Mouse (Mus musculus): Measurements from ENCODE around the gene Ndufb7. TPM values are rescaled to one million over a fixed set of nuclear protein-coding genes. Genes with fewer than 3 reads are reported as not detected.
"Not testable (repeated sequence)": the region's sequence is repeated elsewhere in the genome, so short reads cannot be mapped to it uniquely, and the experiment has no call there.

Ndufb7 gene
- polyA plus RNA-seq, 1 experiment from 2014 or later = 356 TPM

DNA sequence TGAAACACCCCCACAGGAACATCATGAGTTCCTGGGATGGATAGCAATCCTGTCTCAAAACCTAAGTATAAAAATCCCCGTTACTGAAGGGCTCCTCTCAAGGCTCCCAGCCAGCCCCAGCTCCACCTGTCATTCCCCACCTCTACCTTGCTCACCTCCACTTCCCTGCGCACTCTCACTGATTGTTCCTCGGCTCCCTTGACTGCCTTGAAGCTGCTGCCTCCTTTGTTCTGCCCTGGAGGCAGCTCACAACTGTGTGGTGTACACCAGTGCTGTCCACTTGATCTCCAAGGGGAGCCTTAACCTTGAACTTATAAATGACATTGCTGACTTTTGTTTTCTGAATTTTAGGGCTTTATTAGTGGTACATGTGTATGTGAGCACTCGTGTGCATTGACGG, 1.7 kb downstream of the Ndufb7 start:
- no peak overlapping the region for H3K4me3 ChIP-seq (ENCODE audit: low read length)
- WGBS = 55% methylated on average over 5 of the region's 5 CpGs

GRCm38 (mm10) chr8:83568755-83569154, 2.3 kb downstream of the Ndufb7 start:
- Histone ChIP-seq H3K4me2 (replicated peaks; ENCODE audit: low read depth, low read length) (no peak overlapping the region), H3K27ac (ENCODE audit: low read length) (peak overlapping the region; percentile 7; the same call in 1 of the 2 replicates), H3K36me3 (ENCODE audit: insufficient read depth, low read length) (peaks cover 39% of the 10 kb centered on the region), H3K9ac (replicated peaks; ENCODE audit: low read length) (no peak overlapping the region), H3K4me1 (ENCODE audit: insufficient read depth, low read length) (peaks cover 19% of the 10 kb centered on the region), H3K27me3 (ENCODE audit: insufficient read depth, low read length) (no peaks in the 10 kb centered on the region), H3K9me3 (ENCODE audit: low read length) (no peaks in the 10 kb centered on the region), H3K4me3 (ENCODE audit: low read length) (no peak overlapping the region)
- ATAC-seq (ENCODE audit: low FRiP score, low TSS enrichment) = no peak
- 76% methylated on average over 5 of the region's 5 CpGs for WGBS

More for the DNA sequence above, 1.7 kb downstream of the Ndufb7 start:
- Histone ChIP-seq H3K9me3 (ENCODE audit: low read length) (no peaks in the 10 kb centered on the region), H3K27me3 (ENCODE audit: insufficient read depth, low read length) (no peaks in the 10 kb centered on the region), H3K36me3 (ENCODE audit: insufficient read depth, low read length) (peaks cover 36% of the 10 kb centered on the region), H3K27ac (ENCODE audit: low read length) (no peak overlapping the region), H3K4me2 (replicated peaks; ENCODE audit: low read depth, low read length) (0 out of 2 replicates have a peak overlapping the region, but pooled peaks have one; percentile 85), H3K4me1 (ENCODE audit: insufficient read depth, low read length) (peaks cover 18% of the 10 kb centered on the region), H3K9ac (replicated peaks; ENCODE audit: low read length) (no peak overlapping the region)
- ATAC-seq (ENCODE audit: low FRiP score, low TSS enrichment) = no peak

- Histone ChIP-seq H3K36me3 (ENCODE audit: insufficient read depth, low read length) (peaks cover 39% of the 10 kb centered on the region), H3K27me3 (ENCODE audit: insufficient read depth, low read length) (no peaks in the 10 kb centered on the region), H3K9ac (replicated peaks; ENCODE audit: low read length) (no peak overlapping the region), H3K4me2 (replicated peaks; ENCODE audit: low read depth, low read length) (no peak overlapping the region), H3K27ac (ENCODE audit: low read length) (no peak overlapping the region), H3K4me1 (ENCODE audit: insufficient read depth, low read length) (peaks cover 23% of the 10 kb centered on the region), H3K4me3 (ENCODE audit: low read length) (no peak overlapping the region), H3K9me3 (ENCODE audit: low read length) (no peaks in the 10 kb centered on the region)
- ATAC-seq (ENCODE audit: low FRiP score, low TSS enrichment) = no peak
- 77% methylated on average over 4 of the region's 4 CpGs for WGBS
These were observed 2.7 kb downstream of the Ndufb7 start for GRCm38 (mm10) chr8:83569165-83569564.

DNA sequence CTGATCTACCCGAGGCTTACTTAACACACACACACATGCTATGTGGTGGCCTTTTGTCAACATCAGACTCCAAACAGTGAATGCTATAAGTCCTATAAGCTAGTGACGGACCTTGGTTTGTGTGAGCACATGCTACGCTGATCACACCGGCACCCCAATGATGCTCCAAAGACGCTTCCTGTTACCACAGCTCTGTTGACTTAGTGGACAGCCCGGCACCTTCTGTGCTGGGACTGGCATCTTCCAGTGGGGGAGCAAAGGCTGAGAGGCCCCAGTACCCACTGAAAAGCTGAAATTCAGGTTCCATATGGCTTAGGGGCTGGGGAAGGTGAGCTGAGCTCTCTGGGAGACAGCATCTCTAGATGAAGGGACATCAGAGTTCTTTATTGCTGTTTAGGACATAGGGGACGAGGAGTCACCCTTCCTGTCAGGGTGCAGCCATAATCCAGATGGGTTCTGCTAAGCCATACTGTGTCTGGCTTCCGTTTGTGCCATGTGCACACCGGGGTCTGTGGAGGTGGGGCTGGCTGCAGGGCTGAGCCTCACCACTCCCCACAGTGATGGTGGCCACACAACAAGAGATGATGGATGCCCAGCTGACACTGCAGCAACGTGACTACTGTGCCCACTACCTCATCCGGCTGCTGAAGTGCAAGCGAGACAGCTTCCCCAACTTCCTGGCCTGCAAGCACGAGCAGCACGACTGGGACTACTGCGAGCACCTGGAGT, 4.0 kb downstream of the Ndufb7 start:
- H3K4me3 ChIP-seq (ENCODE audit: low read length) = no peak overlapping the region
- no peak overlapping the region for H3K27ac ChIP-seq (ENCODE audit: low read length)
- H3K9ac ChIP-seq (replicated peaks; ENCODE audit: low read length) = no peak overlapping the region
- H3K4me1 ChIP-seq (ENCODE audit: insufficient read depth, low read length) = peaks cover 36% of the 10 kb centered on the region
- no peaks in the 10 kb centered on the region for H3K9me3 ChIP-seq (ENCODE audit: low read length)
- no peaks in the 10 kb centered on the region for H3K27me3 ChIP-seq (ENCODE audit: insufficient read depth, low read length)
- no peak overlapping the region for H3K4me2 ChIP-seq (replicated peaks; ENCODE audit: low read depth, low read length)
- H3K36me3 ChIP-seq (ENCODE audit: insufficient read depth, low read length) = peaks cover 39% of the 10 kb centered on the region
- WGBS = 79% methylated on average over 15 of the region's 15 CpGs
- ATAC-seq (ENCODE audit: low FRiP score, low TSS enrichment) = no peak

GRCm38 (mm10) chr8:83571001-83571340, 4.5 kb downstream of the Ndufb7 start:
- not testable (repeated sequence) for ATAC-seq (ENCODE audit: low FRiP score, low TSS enrichment); H3K27me3 ChIP-seq (ENCODE audit: insufficient read depth, low read length); H3K9ac ChIP-seq (replicated peaks; ENCODE audit: low read length); H3K9me3 ChIP-seq (ENCODE audit: low read length); H3K27ac ChIP-seq (ENCODE audit: low read length); H3K4me3 ChIP-seq (ENCODE audit: low read length); H3K4me2 ChIP-seq (replicated peaks; ENCODE audit: low read depth, low read length)
- WGBS = 92% methylated on average over 6 of the region's 7 CpGs
- Histone ChIP-seq H3K4me1 (ENCODE audit: insufficient read depth, low read length) (peaks cover 41% of the 10 kb centered on the region), H3K36me3 (ENCODE audit: insufficient read depth, low read length) (peaks cover 39% of the 10 kb centered on the region)

GRCm38 (mm10) chr8:83571791-83572190, 5.3 kb downstream of the Ndufb7 start:
- no peak overlapping the region for H3K4me2 ChIP-seq (replicated peaks; ENCODE audit: low read depth, low read length)
- WGBS = 93% methylated on average over 10 of the region's 10 CpGs
- H3K9ac ChIP-seq (replicated peaks; ENCODE audit: low read length) = no peak overlapping the region
- H3K27ac ChIP-seq (ENCODE audit: low read length) = no peak overlapping the region
- H3K4me1 ChIP-seq (ENCODE audit: insufficient read depth, low read length) = peaks cover 46% of the 10 kb centered on the region
- no peaks in the 10 kb centered on the region for H3K9me3 ChIP-seq (ENCODE audit: low read length)
- no peak for ATAC-seq (ENCODE audit: low FRiP score, low TSS enrichment)
- H3K36me3 ChIP-seq (ENCODE audit: insufficient read depth, low read length) = peaks cover 39% of the 10 kb centered on the region
- H3K27me3 ChIP-seq (ENCODE audit: insufficient read depth, low read length) = no peaks in the 10 kb centered on the region
- no peak overlapping the region for H3K4me3 ChIP-seq (ENCODE audit: low read length)

DNA sequence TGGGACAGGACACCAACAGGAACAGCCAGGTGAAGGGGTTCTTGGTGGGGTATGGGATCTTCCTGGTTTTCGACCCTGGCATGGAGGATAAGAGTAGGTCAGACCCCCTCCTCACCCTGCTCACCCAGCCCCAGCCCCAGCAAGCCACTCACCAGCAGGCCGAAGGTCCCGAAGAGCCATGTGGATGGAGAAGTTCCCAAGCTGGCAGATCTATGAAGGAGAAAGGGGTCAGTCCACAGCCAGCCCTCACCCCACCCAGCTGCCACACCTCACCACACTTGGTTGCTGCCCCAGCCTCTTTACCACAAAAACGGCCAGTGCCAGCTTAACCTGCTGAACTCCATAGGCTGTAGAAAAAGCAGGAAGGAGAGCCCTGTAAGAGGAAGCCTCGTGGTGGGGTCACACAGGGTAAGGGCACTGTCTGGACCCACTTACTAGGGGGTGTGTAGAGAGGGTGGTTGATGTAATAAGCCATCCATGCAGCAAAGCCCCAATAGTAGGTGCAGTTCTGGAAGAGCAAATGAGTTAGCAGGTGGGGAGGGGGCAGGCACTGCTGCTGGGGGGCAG, 5.9 kb downstream of the Ndufb7 start:
- ATAC-seq (ENCODE audit: low FRiP score, low TSS enrichment) = no peak
- H3K4me2 ChIP-seq (replicated peaks; ENCODE audit: low read depth, low read length) = no peak overlapping the region
- H3K36me3 ChIP-seq (ENCODE audit: insufficient read depth, low read length) = peaks cover 39% of the 10 kb centered on the region
- no peak overlapping the region for H3K9ac ChIP-seq (replicated peaks; ENCODE audit: low read length)
- peaks cover 49% of the 10 kb centered on the region for H3K4me1 ChIP-seq (ENCODE audit: insufficient read depth, low read length)
- H3K27ac ChIP-seq (ENCODE audit: low read length) = no peak overlapping the region
- no peaks in the 10 kb centered on the region for H3K27me3 ChIP-seq (ENCODE audit: insufficient read depth, low read length)
- 71% methylated on average over 5 of the region's 5 CpGs for whole genome bisulfite sequencing
- no peaks in the 10 kb centered on the region for H3K9me3 ChIP-seq (ENCODE audit: low read length)
- no peak overlapping the region for H3K4me3 ChIP-seq (ENCODE audit: low read length)

DNA sequence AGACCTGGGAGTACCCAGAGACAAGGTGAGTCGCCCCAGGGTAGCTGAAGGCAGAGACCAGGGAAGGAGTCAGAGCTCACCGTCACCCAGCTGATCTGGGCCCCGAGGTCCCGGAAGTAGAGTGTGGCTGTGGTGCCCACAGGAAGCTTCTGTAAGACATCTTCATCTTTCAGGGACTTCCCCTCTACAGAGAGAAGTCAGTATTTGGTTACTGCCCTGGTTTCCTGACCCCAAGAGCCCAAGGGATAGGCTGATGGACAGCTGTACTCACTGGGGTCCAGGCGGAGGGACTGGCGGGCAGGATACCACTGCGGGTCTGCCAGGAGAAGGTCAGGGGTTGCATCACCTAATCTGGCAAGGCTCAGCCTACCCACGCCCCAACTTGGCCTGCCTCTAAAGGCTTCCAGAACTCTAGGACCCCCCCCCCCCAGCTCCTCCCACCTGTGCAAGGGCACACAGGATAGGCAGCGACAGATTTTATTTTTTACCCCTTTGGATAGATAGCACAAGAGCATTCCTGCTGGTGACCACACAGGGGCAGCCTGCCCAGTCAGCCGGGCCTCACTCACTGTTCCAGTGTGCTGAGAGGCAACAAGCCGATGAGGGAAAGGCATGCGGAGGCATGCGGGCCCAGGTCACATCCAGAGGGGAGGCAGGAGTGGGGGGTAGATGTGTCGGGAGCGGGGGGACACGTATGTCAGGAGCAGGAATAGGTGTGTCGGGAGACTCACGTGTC, 6.8 kb downstream of the Ndufb7 start:
- 75% methylated on average over 18 of the region's 18 CpGs for WGBS
- ATAC-seq (ENCODE audit: low FRiP score, low TSS enrichment) = no peak
- H3K27ac ChIP-seq (ENCODE audit: low read length) = no peak overlapping the region
- H3K9ac ChIP-seq (replicated peaks; ENCODE audit: low read length) = 0 out of 2 replicates have a peak overlapping the region, but pooled peaks have one; percentile 8
- peaks cover 39% of the 10 kb centered on the region for H3K36me3 ChIP-seq (ENCODE audit: insufficient read depth, low read length)
- H3K4me3 ChIP-seq (ENCODE audit: low read length) = no peak overlapping the region
- peaks cover 45% of the 10 kb centered on the region for H3K4me1 ChIP-seq (ENCODE audit: insufficient read depth, low read length)
- H3K27me3 ChIP-seq (ENCODE audit: insufficient read depth, low read length) = no peaks in the 10 kb centered on the region
- H3K9me3 ChIP-seq (ENCODE audit: low read length) = no peaks in the 10 kb centered on the region
- no peak overlapping the region for H3K4me2 ChIP-seq (replicated peaks; ENCODE audit: low read depth, low read length)

DNA sequence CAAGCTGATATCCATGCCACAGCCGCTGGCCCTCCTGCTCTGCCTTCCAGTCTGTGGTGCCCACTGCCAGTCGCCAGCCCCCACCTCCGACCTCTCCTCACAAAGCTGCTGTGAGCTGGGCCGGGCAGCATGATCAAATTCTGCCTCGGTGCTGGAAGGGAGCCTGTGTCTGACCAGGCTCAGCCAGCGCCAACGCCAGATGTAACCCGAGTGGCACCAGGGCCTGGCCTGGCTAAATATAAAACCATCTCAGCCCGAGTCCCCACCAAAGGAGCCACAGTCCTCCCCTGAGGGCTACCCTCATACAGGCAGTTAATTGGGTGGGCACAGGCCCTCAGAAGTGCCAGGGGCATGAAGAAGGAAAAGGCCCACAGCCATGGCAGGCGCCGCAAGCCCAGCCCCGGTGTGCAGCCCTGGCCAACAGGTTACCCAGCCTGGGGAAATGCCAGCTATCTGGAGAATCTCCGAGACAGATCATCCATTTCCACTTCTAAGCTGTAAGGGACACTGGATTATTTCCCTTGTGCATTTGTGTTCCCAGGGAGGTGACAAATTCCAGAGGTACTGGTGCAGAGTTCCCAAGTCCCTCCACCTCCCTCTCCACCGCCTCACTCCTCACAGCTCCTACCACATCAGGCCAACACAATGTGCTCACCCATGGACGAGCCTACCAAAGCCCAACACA, 8.3 kb downstream of the Ndufb7 start:
- Histone ChIP-seq H3K27me3 (ENCODE audit: insufficient read depth, low read length) (no peaks in the 10 kb centered on the region), H3K36me3 (ENCODE audit: insufficient read depth, low read length) (peaks cover 33% of the 10 kb centered on the region), H3K4me3 (ENCODE audit: low read length) (no peak overlapping the region), H3K4me1 (ENCODE audit: insufficient read depth, low read length) (peaks cover 54% of the 10 kb centered on the region), H3K4me2 (replicated peaks; ENCODE audit: low read depth, low read length) (no peak overlapping the region), H3K9ac (replicated peaks; ENCODE audit: low read length) (peak overlapping the region; percentile 53), H3K27ac (ENCODE audit: low read length) (peak overlapping the region; percentile 46; the same call in 1 of the 2 replicates), H3K9me3 (ENCODE audit: low read length) (no peaks in the 10 kb centered on the region)
- ATAC-seq (ENCODE audit: low FRiP score, low TSS enrichment) = no peak
- WGBS = 59% methylated on average over 15 of the region's 15 CpGs
